Mouse (Mus musculus) MEL (cell line): ENCODE data around the gene Krt80. TPM values are rescaled to one million over a fixed set of nuclear protein-coding genes. Genes with fewer than 3 reads are reported as not detected.

Experiments used
- DNase-seq: peaks from one replicate; pipeline ENCODE4 v3.0.0; 2011; ENCODE audit warnings: low read depth, low spot score
- H3K27ac ChIP-seq: 2 replicates; pipeline ENCODE4 v1.5.1; 2012; ENCODE audit warnings: low read depth, mild to moderate bottlenecking, control low read depth, low read length, moderate library complexity; ENCODE audit not compliant: control insufficient read depth
- H3K27me3 ChIP-seq, 2 experiments: fragments of 150-350 bp in 1 of 2; sonication (generic) in 1 of 2; 2 replicates each; pipeline ENCODE4 v1.6.1; 2012; ENCODE audit warnings: low read length in 2 of 2, mild to moderate bottlenecking in 2 of 2, improper control_type of control experiment in 1 of 2, moderate library complexity in 1 of 2; ENCODE audit not compliant: insufficient read depth in 2 of 2, control insufficient read depth in 1 of 2
- H3K36me3 ChIP-seq, 2 experiments: 2 replicates each; pipeline ENCODE4 v1.6.1; 2012 to 2014; ENCODE audit warnings: low read length in 2 of 2, improper control_type of control experiment in 1 of 2, inconsistent platforms in 1 of 2, mild to moderate bottlenecking in 1 of 2; ENCODE audit not compliant: insufficient read depth in 2 of 2, control insufficient read depth in 1 of 2
- H3K4me1 ChIP-seq, 2 experiments: fragments of 150-350 bp in 1 of 2; sonication (generic) in 1 of 2; 2 replicates each; pipeline ENCODE4 v1.6.1; 2012; ENCODE audit warnings: low read length in 2 of 2, improper control_type of control experiment in 1 of 2, mild to moderate bottlenecking in 1 of 2; ENCODE audit not compliant: insufficient read depth in 2 of 2, control insufficient read depth in 1 of 2
- H3K4me3 ChIP-seq, 2 experiments: fragments of 150-350 bp in 1 of 2; sonication (generic) in 1 of 2; 2 replicates each; pipeline ENCODE4 v1.5.1; 2012; ENCODE audit warnings: low read depth in 2 of 2, low read length in 2 of 2, mild to moderate bottlenecking in 2 of 2, moderate library complexity in 2 of 2, control low read depth in 1 of 2, improper control_type of control experiment in 1 of 2; ENCODE audit not compliant: control insufficient read depth in 1 of 2, insufficient read depth in 1 of 2
- H3K79me2 ChIP-seq: 2 replicates; pipeline ENCODE4 v1.6.1; 2012; ENCODE audit warnings: mild to moderate bottlenecking, low read length, moderate library complexity; ENCODE audit not compliant: control insufficient read depth, poor library complexity, insufficient read depth
- H3K9ac ChIP-seq: 2 replicates; pipeline ENCODE4 v1.6.1; 2012; ENCODE audit warnings: low read depth, mild to moderate bottlenecking, control low read depth, low read length, moderate library complexity; ENCODE audit not compliant: control insufficient read depth, poor library complexity, severe bottlenecking
- H3K9me3 ChIP-seq: fragments of 150-350 bp; sonication (generic); replicated peaks from 2 replicates; pipeline ENCODE4 v1.6.1; 2012; ENCODE audit warnings: mild to moderate bottlenecking, low read length, improper control_type of control experiment, moderate library complexity; ENCODE audit not compliant: insufficient read depth
- BHLHE40 ChIP-seq: IDR thresholded peaks from 2 replicates; pipeline ENCODE4 v1.6.1; 2012; ENCODE audit warnings: low read depth, mild to moderate bottlenecking, inconsistent platforms, low read length, improper control_type of control experiment, borderline replicate concordance
- CHD1 ChIP-seq: IDR thresholded peaks from 2 replicates; pipeline ENCODE4 v1.6.1; 2012; ENCODE audit warnings: low read depth, mild to moderate bottlenecking, inconsistent platforms, low read length, improper control_type of control experiment
- MEF2A ChIP-seq: IDR thresholded peaks from 2 replicates; pipeline ENCODE4 v1.6.1; 2014; ENCODE audit warnings: low read depth, mild to moderate bottlenecking, inconsistent platforms, low read length, improper control_type of control experiment; ENCODE audit not compliant: poor library complexity, insufficient replicate concordance, severe bottlenecking; ENCODE audit errors: extremely low read depth
- NELFE ChIP-seq: IDR thresholded peaks from 2 replicates; pipeline ENCODE4 v1.6.1; 2011; ENCODE audit warnings: low read depth, low read length, improper control_type of control experiment
- NRF1 ChIP-seq: IDR thresholded peaks from 2 replicates; pipeline ENCODE4 v1.6.1; 2014; ENCODE audit warnings: low read depth, mild to moderate bottlenecking, inconsistent platforms, low read length, improper control_type of control experiment, moderate library complexity; ENCODE audit not compliant: poor library complexity, insufficient read depth, severe bottlenecking
- POLR2AphosphoS5 ChIP-seq: IDR thresholded peaks from 2 replicates; pipeline ENCODE4 v1.6.1; 2012; ENCODE audit warnings: low read depth, borderline replicate concordance, mild to moderate bottlenecking, inconsistent platforms, low read length, moderate library complexity, mixed read lengths
- SIN3A ChIP-seq: IDR thresholded peaks from 2 replicates; pipeline ENCODE4 v1.6.1; 2012; ENCODE audit warnings: low read length, improper control_type of control experiment, inconsistent platforms
- SMC3 ChIP-seq: IDR thresholded peaks from 2 replicates; pipeline ENCODE4 v1.6.1; 2011; ENCODE audit warnings: low read depth, low read length, improper control_type of control experiment
- TBP ChIP-seq: IDR thresholded peaks from 2 replicates; pipeline ENCODE4 v1.8.0; 2011; ENCODE audit warnings: low read depth, low read length, improper control_type of control experiment
- UBTF ChIP-seq: IDR thresholded peaks from 2 replicates; pipeline ENCODE4 v1.6.1; 2012; ENCODE audit warnings: low read depth, mild to moderate bottlenecking, inconsistent platforms, low read length, improper control_type of control experiment, moderate library complexity, borderline replicate concordance; ENCODE audit not compliant: insufficient read depth
- USF1 ChIP-seq: IDR thresholded peaks from 2 replicates; pipeline ENCODE4 v1.6.1; 2014; ENCODE audit warnings: low read depth, mild to moderate bottlenecking, inconsistent platforms, low read length, improper control_type of control experiment, moderate library complexity
- USF2 ChIP-seq, 2 experiments: IDR thresholded peaks; 2 replicates each; pipeline ENCODE4 v1.6.1; 2011 to 2012; ENCODE audit warnings: improper control_type of control experiment in 2 of 2, low read length in 2 of 2, borderline replicate concordance in 1 of 2, inconsistent platforms in 1 of 2, low read depth in 1 of 2, mild to moderate bottlenecking in 1 of 2; ENCODE audit not compliant: insufficient read depth in 1 of 2
- ZMIZ1 ChIP-seq: IDR thresholded peaks from 2 replicates; pipeline ENCODE4 v1.6.1; 2012; ENCODE audit warnings: low read depth, mild to moderate bottlenecking, inconsistent platforms, low read length, improper control_type of control experiment, moderate library complexity
- polyA plus RNA-seq, 2 experiments: library from polyadenylated mRNA; stranded (reverse) in 1 of 2; unstranded in 1 of 2; fragments of >175 nt in 1 of 2; fragments of >200 nt in 1 of 2; gene quantifications; 2 replicates each; pipeline versions ENCODE4 v1.2.1 to v1.2.4; 2012; ENCODE audit warnings: low replicate concordance in 2 of 2, low read depth in 1 of 2; ENCODE audit not compliant: insufficient read length in 2 of 2, insufficient read depth in 1 of 2, missing spikeins in 1 of 2
- total RNA-seq: library from RNA; depleted of rRNA; stranded (reverse); fragments of 300-350 nt; gene quantifications from 2 replicates; pipeline ENCODE4 v1.2.3, GENCODE M21; 2012

The Krt80 gene
- total and polyA plus RNA-seq, 3 experiments, result not detected

DNA sequence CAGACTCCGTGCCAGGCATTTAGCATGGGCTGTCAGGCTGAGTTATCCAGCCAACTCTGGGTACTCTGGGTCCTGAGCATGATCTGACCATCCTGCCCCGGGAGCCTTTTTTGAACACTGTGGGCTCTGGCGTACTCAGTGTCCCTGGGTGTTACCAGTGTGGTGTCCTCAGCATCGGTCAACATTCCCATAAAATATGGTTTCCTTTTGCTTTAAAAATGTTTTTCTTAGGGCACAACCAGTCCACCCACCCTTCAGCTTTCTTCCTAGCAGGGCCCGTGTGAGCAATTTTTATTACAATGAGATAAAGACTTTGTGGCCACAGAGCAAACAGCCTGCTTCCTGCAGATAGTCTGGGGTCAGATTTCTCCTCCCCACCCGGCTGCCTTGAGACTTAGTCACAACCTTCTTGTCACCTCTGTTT, 49.3 kb downstream of the Krt80 start (continued):
- no peak for TF ChIP-seq UBTF
- TF ChIP-seq SIN3A, result peak; percentile 96

DNA sequence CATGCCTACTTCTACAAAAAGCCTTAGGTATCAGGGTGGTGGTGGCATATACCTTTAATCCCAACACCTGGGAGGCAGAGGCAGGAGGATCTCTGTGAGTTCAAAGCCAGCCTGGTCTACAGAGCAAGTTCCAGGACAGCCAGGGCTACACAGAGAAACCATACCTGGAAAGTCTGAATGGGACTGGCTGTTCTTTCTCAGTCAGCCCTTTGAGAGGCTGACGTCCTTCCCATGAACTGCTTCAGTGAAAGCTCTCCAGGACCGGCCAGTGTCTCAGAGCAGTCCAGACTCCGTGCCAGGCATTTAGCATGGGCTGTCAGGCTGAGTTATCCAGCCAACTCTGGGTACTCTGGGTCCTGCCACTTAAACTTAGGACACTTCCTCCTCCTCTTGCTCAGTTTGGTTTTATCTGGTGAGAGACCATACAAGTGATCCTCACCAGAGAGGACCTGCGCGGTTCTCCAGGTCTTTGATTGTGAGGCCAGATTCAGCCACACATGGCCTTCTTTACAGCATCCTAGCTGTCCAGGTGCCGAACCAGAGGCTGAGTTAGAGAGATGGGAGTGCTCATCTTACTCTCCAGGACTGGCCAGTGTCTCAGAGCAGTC, 49.8 kb downstream of the Krt80 start:
- no peaks in the 10 kb centered on the region for H3K79me2 ChIP-seq
- TF ChIP-seq SIN3A, result no peak
- TF ChIP-seq CHD1, result 0 out of 2 replicates have a peak, but pooled peaks have one; percentile 11
- TF ChIP-seq USF1, result no peak
- TF ChIP-seq NELFE, result 0 out of 2 replicates have a peak, but pooled peaks have one; percentile 23
- no peak overlapping the region for H3K4me3 ChIP-seq
- peaks cover 28 to 55% of the 10 kb centered on the region in 2 experiments for H3K4me1 ChIP-seq
- no peak overlapping the region for H3K9ac ChIP-seq
- H3K36me3 ChIP-seq, result peaks cover 0 to 40% of the 10 kb centered on the region in 2 experiments; a peak in 2 of 4 replicates
- DNase-seq, result peak; percentile 57
- peak overlapping the region; percentile 23; the same call in 1 of the 2 replicates for H3K27ac ChIP-seq
- H3K27me3 ChIP-seq, result no peaks in the 10 kb centered on the region
- H3K9me3 ChIP-seq, result no peaks in the 10 kb centered on the region

DNA sequence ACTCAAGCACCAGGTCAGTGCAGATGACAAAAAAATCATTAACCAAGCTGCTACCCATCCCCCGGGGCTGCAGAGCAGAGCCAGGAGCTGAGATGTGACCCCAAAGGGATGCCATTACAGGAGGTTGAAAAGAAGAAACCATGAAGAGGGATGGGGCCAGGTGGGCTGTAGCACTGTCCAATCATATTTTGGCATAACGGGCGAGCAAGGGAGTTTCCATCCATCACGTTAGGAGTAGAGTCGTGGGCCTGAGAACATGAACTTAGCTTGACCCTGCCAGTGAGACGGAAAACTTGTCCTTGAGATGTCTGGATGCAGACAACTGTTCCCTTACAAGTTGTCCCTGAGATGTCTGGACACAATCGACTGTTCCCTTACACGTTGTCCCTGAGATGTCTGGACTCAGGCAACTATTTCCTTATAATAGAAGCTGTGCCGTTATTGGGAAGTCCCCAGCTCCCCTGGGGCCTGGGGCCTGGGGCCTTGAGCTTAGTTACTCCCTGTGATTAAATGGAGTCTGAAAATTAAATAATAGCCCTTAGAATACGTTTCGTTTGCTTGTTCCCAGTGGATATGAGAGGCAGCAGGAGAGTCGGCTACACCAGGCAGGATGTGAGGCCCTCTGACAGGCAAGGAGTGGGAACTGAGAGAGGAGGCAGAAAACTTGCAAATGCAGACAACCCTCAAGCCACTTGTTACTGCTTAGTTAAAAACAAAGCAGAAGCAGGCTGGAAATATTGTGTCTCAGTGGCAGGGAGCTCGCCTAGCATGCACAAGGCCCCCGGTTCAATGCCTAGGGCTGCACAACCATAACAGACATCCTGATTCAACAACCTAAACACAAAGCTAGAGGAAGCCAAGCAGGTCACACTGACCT, 50.8 kb downstream of the Krt80 start:
- H3K27ac ChIP-seq, result peak overlapping the region; percentile 81
- H3K36me3 ChIP-seq, result peaks cover 0 to 40% of the 10 kb centered on the region in 2 experiments; a peak in 2 of 4 replicates
- H3K27me3 ChIP-seq, result no peaks in the 10 kb centered on the region
- H3K4me1 ChIP-seq, result peaks cover 28 to 55% of the 10 kb centered on the region in 2 experiments
- no peak overlapping the region for H3K9ac ChIP-seq
- H3K79me2 ChIP-seq, result no peaks in the 10 kb centered on the region
- peak; percentile 44 for DNase-seq
- H3K4me3 ChIP-seq, result no peak overlapping the region
- no peaks in the 10 kb centered on the region for H3K9me3 ChIP-seq
- TF ChIP-seq MEF2A, result no peak
- TF ChIP-seq CHD1, result 0 out of 2 replicates have a peak, but pooled peaks have one; percentile 77
- no peak for TF ChIP-seq BHLHE40
- no peak for TF ChIP-seq NRF1
- TF ChIP-seq USF2 (IDR thresholded peaks at IDR 0.05; ENCODE audit: borderline replicate concordance in 1 of 2, insufficient read depth in 1 of 2, low read depth in 1 of 2, low read length in 2 of 2), result no peak
- peak; percentile 76 for TF ChIP-seq TBP
- TF ChIP-seq ZMIZ1, result no peak
- no peak for TF ChIP-seq SMC3
- TF ChIP-seq POLR2AphosphoS5, result no peak
